Mouse (Mus musculus) midbrain, embryonic 14.5 days (tissue): ENCODE results near the gene Ndufs2. TPM values are rescaled to one million over a fixed set of nuclear protein-coding genes. Genes with fewer than 3 reads are reported as not detected.

Source experiments
- ATAC-seq: fragments of 200-750 bp; cut with Nextera tagmentation; 2 replicates; pipeline ENCODE4 v1.8.0; 2017; ENCODE audit warnings: moderate number of reproducible peaks, moderate library complexity; ENCODE audit not compliant: low FRiP score, low TSS enrichment
- DNase-seq: peaks from one replicate; pipeline ENCODE4 v3.0.0-alpha.2; 2015
- H3K27ac ChIP-seq: fragments of 300-500 bp; sonication (generic); replicated peaks from 2 replicates; pipeline ENCODE4 v1.5.1; 2014; ENCODE audit warnings: mild to moderate bottlenecking, low read depth, low read length, moderate library complexity
- H3K27me3 ChIP-seq: fragments of 300-500 bp; sonication (generic); 2 replicates; pipeline ENCODE4 v1.6.1; 2014; ENCODE audit warnings: low read length, control low read depth, mixed read lengths; ENCODE audit not compliant: control insufficient read depth, insufficient read depth
- H3K36me3 ChIP-seq: fragments of 300-500 bp; sonication (generic); 2 replicates; pipeline ENCODE4 v1.6.1; 2014; ENCODE audit warnings: low read length, control low read depth; ENCODE audit not compliant: control insufficient read depth, insufficient read depth
- H3K4me1 ChIP-seq: fragments of 300-500 bp; sonication (generic); 2 replicates; pipeline ENCODE4 v1.6.1; 2014; ENCODE audit warnings: mild to moderate bottlenecking, antibody characterized with exemption, low read length, control low read depth; ENCODE audit not compliant: control insufficient read depth, insufficient read depth
- H3K4me2 ChIP-seq: fragments of 300-500 bp; sonication (generic); 2 replicates; pipeline ENCODE4 v1.6.1; 2014; ENCODE audit warnings: mild to moderate bottlenecking, low read length, moderate library complexity
- H3K4me3 ChIP-seq: fragments of 300-500 bp; sonication (generic); replicated peaks from 2 replicates; pipeline ENCODE4 v1.5.1; 2014; ENCODE audit warnings: low read depth, low read length
- H3K9ac ChIP-seq: fragments of 300-500 bp; sonication (generic); replicated peaks from 2 replicates; pipeline ENCODE4 v1.6.1; 2014; ENCODE audit warnings: mild to moderate bottlenecking, low read length, moderate library complexity
- H3K9me3 ChIP-seq: fragments of 300-500 bp; sonication (generic); 2 replicates; pipeline ENCODE4 v1.6.1; 2016; ENCODE audit warnings: low read length, control low read depth, mixed read lengths; ENCODE audit not compliant: control insufficient read depth
- WGBS: fragments of 180-500 bp; shearing (Covaris S2); extraction: QIAGEN DNeasy Blood & Tissue Kit; methylation state at CpG from one replicate; pipeline ENCODE4 v1.1.7; 2014; 5-methylcytosine and 5-hydroxymethylcytosine counted together
- polyA plus RNA-seq: library from polyadenylated mRNA; unstranded; fragments of >200 nt; fragmentation: Nextera tagmentation; extraction: Ambion mirVana; gene quantifications from 2 replicates; pipeline ENCODE4 v1.2.1, GENCODE M21; 2014

Ndufs2 gene
- polyA plus RNA-seq, 1 experiment from 2014 or later, result 220 TPM

DNA sequence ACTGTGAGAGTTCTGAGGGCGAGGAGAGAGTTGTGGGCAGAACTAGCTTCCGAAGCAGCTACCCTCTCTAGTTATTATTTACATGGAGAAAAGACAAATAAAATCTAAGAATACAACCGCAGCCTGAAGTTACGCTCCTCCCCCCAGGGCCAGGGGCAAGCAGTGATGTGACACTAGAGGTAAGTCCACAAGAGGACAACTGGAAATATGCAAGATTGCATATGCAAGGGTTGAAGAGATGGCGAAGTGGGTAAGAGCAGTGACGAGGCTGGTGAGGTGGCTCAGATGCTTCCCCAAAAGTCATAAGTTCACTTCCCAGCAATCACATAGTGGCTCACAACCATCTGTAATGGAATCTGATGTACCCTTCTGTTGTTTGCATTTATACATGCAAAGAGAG is 28.0 kb downstream of the Ndufs2 start:
- Histone ChIP-seq H3K9me3 (no peaks in the 10 kb centered on the region), H3K4me3 (peak overlapping the region; percentile 66; the same call in 1 of the 2 replicates), H3K36me3 (peaks cover 10% of the 10 kb centered on the region), H3K9ac (no peak overlapping the region), H3K4me2 (peak overlapping the region; percentile 86), H3K27ac (peak overlapping the region; percentile 55; the same call in 1 of the 2 replicates), H3K27me3 (no peaks in the 10 kb centered on the region), H3K4me1 (peaks cover 13% of the 10 kb centered on the region)
- DNase-seq (no peak), ATAC-seq (no peak)
- WGBS, result 83% methylated on average over 6 of the region's 6 CpGs

DNA sequence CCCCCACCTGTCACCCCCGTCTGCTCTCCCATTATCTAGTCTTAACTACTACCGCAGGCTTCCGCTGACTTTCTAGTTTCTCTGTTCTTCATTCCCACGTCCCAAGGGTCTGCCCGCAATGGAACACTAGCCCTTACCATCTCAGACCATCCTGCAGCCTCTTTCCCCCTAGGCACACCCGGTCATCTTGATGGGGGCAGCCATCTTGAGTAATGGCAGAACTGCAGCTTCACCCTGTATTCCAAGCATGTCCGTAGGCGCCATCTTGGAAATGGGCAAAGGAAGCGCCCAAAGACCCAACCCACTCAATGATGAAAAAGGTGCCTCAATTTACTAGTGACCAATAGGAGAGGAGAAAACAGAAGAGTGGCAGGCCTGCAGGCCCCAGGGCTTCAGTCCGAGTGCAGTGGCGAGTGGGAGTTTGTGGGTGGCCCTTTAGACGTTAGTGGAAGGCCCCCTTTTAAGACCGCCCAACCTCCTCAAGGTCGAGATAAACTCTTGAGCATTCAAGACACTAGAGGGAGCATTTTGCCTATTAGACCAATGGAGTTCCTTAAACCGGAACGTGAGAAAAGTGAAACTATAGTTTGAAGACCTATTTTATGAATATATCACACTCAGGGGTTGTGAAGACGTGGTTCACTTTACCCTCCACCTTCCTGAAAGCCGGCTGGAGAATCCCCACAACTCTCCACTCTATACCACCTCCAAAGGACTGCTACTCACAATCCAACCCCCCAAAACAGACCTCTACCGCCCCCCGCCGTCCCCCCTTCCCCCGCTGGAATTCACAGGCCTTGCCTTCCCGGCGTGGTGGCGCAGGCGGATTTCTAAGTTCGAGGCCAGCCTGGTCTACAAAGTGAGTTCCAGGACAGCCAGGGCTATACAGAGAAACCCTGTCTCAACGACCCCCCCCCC is 28.7 kb downstream of the Ndufs2 start, which contains the start of gene Tomm40l:
Gene Tomm40l, minus strand, starts transcription at position 277 of the 918 bp plus-strand sequence.
- no peaks in the 10 kb centered on the region for H3K9me3 ChIP-seq
- peak within 1 kb of the TSS; percentile 66 for H3K4me3 ChIP-seq
- H3K4me2 ChIP-seq, result peak within 1 kb of the TSS; percentile 86
- WGBS, result 3% methylated on average over 28 of the region's 28 CpGs
- DNase-seq (peak; percentile 96), ATAC-seq (peak; percentile 96)
- peaks cover 13% of the 10 kb centered on the region for H3K36me3 ChIP-seq
- peaks cover 13% of the 10 kb centered on the region for H3K4me1 ChIP-seq
- peak within 1 kb of the TSS; percentile 63 for H3K9ac ChIP-seq
- peak within 1 kb of the TSS; percentile 72 for H3K27ac ChIP-seq
- no peaks in the 10 kb centered on the region for H3K27me3 ChIP-seq

DNA sequence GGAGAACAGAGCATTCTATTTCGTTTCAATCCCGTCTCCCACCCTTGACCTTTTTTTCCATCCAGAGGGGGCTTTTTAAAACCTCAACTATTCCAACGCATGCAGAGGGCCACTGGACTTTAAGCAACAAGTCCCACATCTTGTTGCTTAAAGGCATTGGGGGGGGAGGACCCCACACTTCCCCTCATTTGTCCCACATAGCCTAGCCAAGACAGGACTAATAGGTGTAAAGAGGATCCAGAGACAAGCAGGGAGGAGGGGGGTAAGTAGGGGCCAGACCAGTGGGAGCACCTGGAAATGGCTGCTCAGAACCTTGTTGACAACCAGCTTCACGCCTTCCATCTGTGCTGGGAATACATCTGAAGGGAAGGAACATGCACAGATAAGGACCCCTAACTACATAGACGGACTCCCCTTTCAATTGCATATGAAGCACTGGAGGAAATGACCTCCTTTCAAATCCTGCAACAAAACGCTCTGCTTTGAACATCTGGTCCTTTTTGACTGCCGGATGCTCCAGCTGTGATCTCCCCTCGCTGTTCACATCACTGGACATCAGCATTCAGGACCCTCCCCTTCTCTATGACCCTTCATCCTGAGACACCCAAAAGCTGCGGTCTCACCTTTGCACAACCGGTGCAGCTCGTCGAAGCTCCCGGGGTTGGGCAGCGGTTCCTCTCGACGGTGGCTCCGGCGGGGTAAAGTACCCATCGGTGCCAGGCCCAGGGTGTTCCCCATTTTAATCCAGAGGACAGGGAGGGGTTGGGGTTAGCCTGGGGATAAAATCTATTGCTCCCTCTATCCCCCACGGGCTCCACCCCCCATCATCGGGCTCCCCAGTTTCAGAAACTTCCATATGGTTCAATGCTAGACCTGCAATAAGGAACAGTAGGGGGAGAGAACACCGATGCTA is 29.7 kb downstream of the Ndufs2 start:
- DNase-seq, result no peak
- WGBS, result 6% methylated on average over 22 of the region's 22 CpGs
- peaks cover 13% of the 10 kb centered on the region for H3K36me3 ChIP-seq
- H3K27me3 ChIP-seq, result no peaks in the 10 kb centered on the region
- H3K4me1 ChIP-seq, result peaks cover 13% of the 10 kb centered on the region
- H3K9me3 ChIP-seq, result no peaks in the 10 kb centered on the region
- H3K9ac ChIP-seq, result peak overlapping the region; percentile 63
- H3K4me2 ChIP-seq, result peak overlapping the region; percentile 86
- ATAC-seq, result no peak
- peak overlapping the region; percentile 66 for H3K4me3 ChIP-seq
- H3K27ac ChIP-seq, result peak overlapping the region; percentile 72; the same call in 1 of the 2 replicates

DNA sequence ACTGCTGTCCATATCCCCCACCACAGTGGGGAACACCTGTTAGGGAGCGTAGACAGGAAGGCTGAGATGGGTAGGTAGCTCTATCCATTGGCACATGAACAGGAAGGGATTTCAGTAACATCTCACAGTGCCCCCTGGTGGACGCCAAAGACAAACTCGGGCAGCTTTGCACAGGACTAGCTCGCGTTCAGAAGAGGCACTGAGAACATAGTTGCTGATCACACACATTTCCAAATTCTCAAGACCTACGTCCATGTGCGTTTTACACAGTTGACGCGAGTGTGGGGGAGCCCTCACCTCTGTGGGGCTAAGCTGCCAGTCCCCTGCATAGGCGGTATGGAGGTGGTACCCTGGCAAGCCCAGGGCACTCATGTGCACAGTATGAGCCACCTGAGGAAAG is 30.3 kb downstream of the Ndufs2 start:
- Histone ChIP-seq H3K9ac (no peak overlapping the region), H3K27ac (no peak overlapping the region), H3K36me3 (peaks cover 13% of the 10 kb centered on the region), H3K4me1 (peaks cover 13% of the 10 kb centered on the region), H3K27me3 (no peaks in the 10 kb centered on the region), H3K9me3 (no peaks in the 10 kb centered on the region), H3K4me3 (peak overlapping the region; percentile 66; the same call in 1 of the 2 replicates), H3K4me2 (peak overlapping the region; percentile 86)
- 4% methylated on average over 10 of the region's 10 CpGs for WGBS
- ATAC-seq (peak; percentile 32), DNase-seq (peak; percentile 94)

DNA sequence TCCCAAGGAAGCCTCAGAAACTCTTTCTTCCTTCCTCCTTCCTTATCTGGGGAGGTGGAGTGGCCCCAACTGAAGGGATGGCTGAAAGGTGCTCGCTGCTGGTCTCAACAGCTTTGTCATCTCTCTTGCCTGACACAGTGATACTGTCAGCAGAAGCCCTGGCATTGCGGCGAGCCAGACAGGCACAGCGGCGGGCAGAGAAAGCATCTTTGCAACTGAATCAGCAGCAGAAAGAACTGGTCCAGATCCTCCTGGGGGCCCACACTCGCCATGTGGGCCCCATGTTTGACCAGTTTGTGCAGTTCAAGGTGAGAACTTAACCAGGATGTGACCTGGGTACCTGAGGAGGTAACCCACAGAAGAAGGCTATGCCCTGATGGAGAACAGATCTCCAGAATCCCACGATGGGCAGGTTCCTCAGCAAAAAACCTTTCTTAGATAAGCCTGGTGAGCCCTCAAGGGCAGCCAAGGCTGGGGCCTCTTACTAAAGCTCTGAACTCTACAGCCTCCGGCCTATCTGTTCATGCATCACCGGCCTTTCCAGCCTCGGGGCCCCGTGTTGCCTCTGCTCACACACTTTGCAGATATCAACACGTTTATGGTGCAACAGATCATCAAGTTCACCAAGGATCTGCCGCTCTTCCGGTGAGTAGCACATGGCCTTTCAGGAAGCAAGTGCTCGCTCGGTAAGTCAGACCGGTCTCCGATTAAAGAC is 34.8 kb downstream of the Ndufs2 start:
- peaks cover 13% of the 10 kb centered on the region for H3K36me3 ChIP-seq
- H3K27ac ChIP-seq, result no peak overlapping the region
- H3K4me3 ChIP-seq, result no peak overlapping the region
- no peak for DNase-seq
- WGBS, result 92% methylated on average over 18 of the region's 18 CpGs
- peaks cover 9% of the 10 kb centered on the region for H3K4me1 ChIP-seq
- H3K9ac ChIP-seq, result no peak overlapping the region
- no peaks in the 10 kb centered on the region for H3K27me3 ChIP-seq
- H3K4me2 ChIP-seq, result no peak overlapping the region
- no peaks in the 10 kb centered on the region for H3K9me3 ChIP-seq
- no peak for ATAC-seq

DNA sequence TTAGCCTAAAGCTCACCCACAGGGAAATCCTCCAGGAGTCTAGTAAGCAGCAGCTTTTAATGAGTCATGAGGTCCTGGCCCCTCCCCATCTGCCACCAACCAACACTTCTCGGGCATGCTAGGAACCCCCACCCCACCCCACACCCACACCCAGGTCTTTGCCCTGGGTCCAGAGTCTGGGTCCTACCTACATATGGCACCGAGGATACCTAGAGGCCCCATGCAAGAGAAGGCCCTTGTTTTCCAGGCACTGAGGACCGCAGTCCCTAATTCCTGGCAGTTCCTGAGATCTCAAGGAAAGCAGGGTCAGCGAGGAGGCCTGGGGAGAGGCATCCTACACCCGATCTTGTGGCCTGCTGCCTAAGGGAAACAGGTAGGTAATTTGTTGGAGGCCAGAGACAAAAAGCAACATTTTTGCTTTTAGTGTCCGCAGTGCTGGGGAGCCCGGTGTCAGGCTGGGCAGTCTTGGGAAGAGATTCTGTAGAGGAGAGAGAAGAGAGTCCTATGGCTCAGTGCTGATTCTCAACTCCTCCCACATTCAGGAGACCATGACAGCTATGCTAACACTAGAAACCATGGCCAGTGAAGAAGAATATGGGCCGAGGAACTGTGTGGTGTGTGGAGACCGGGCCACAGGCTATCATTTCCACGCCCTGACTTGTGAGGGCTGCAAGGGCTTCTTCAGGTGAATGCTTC is 37.2 kb downstream of the Ndufs2 start, which contains the start of gene Nr1i3:
Gene Nr1i3, plus strand, starts transcription at position 170 of the 696 bp plus-strand sequence.
- H3K4me3 ChIP-seq, result no peak within 1 kb of the TSS
- no peak within 1 kb of the TSS for H3K9ac ChIP-seq
- H3K27me3 ChIP-seq, result no peaks in the 10 kb centered on the region
- WGBS, result 68% methylated on average over 10 of the region's 10 CpGs
- no peaks in the 10 kb centered on the region for H3K9me3 ChIP-seq
- H3K4me1 ChIP-seq, result no peaks in the 10 kb centered on the region
- ATAC-seq (no peak), DNase-seq (no peak)
- no peak within 1 kb of the TSS for H3K4me2 ChIP-seq
- no peak within 1 kb of the TSS for H3K27ac ChIP-seq
- peaks cover 8% of the 10 kb centered on the region; the same call in 1 of the 2 replicates for H3K36me3 ChIP-seq

DNA sequence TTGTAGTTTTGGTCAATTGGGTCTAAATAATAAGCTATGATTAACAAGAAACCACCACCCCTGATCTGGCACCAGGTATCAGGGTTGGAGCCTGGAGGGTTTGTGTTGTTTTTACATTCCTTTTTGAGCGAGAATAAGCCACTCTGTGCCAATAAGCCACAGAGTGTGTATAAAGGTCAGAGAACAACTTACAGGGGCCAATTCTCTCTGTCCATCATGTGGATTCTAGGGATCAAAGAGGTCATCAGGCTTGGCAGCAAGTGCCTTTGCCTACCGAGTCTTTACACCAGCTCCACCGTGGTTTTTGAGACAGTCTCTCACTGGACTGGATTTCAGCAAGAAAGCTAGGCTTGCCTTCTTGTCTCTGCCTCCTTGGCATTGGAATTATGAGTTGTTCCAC is 38.3 kb downstream of the Ndufs2 start:
- Histone ChIP-seq H3K27ac (no peak overlapping the region), H3K27me3 (no peaks in the 10 kb centered on the region), H3K9ac (no peak overlapping the region), H3K4me1 (no peaks in the 10 kb centered on the region), H3K9me3 (no peaks in the 10 kb centered on the region), H3K4me2 (no peak overlapping the region), H3K36me3 (no peaks in the 10 kb centered on the region), H3K4me3 (no peak overlapping the region)
- DNase-seq (no peak), ATAC-seq (no peak)
- WGBS, result 49% methylated on average over 3 of the region's 3 CpGs
